ENCODE assay signal across 25 mouse cellular contexts in the genomic region with DNA sequence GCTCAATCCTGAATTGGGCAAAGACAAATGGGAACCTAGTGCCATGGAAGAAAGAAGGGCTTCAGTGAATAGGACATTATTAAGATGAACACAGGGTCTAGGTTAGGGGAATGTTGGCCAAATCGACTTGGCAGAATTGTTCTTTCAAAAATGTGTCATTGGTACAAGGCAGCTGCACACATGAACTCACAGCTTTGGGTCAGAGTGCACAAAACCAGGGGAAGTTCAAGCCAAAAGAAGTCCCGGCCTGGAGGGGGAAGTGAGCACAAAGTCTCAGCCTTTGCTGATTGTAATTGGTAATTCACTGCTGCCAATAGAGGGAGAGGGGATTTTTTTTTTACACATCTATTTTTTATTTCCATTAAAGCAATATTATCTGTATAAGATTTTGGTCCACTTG. TPM values are rescaled to one million over a fixed set of nuclear protein-coding genes. Genes with fewer than 3 reads are reported as not detected.
A peak's percentile ranks its signal among the peaks of the same experiment; 100 is the strongest.
DNase-seq lines count a peak whose midpoint lies in the region; ATAC-seq and TF ChIP-seq lines count a peak whose summit lies in the region.
"Had no signal": no experiment of that assay in that cellular context is flagged by ENCODE, and none has a peak within 500 bp of the region (broad histone marks: within the 10 kb centered on the region; RNA-seq: fewer than 3 reads in every experiment).

No protein-coding gene starts in this region.

- TF ChIP-seq POLR2A in heart, adult 2 months (IDR thresholded peaks at IDR 0.05; ENCODE audit: insufficient read depth, low read depth, low read length): no peak

- no peak overlapping the region for H3K9ac ChIP-seq in heart, adult 2 months (ENCODE audit: low read depth, low read length)
- H3K9ac ChIP-seq in forebrain, embryonic 12.5 days: no peak overlapping the region
- H3K9ac ChIP-seq: embryonic facial prominence, embryonic 13.5 days; heart, embryonic 15.5 days; hindbrain, embryonic 13.5 days; liver, embryonic 15.5 days had no signal

- H3K27ac ChIP-seq in heart, adult 2 months: no peak overlapping the region
- no peak overlapping the region for H3K27ac ChIP-seq in forebrain, embryonic 12.5 days
- H3K27ac ChIP-seq: embryonic facial prominence, embryonic 13.5 days; heart, embryonic 15.5 days; hindbrain, embryonic 13.5 days; liver, embryonic 15.5 days had no signal

- no peak for TF ChIP-seq CTCF in heart, adult 2 months (IDR thresholded peaks at IDR 0.05)

- no peaks in the 10 kb centered on the region for H3K9me3 ChIP-seq in forebrain, embryonic 12.5 days
- H3K9me3 ChIP-seq: embryonic facial prominence, embryonic 13.5 days; heart, embryonic 15.5 days; hindbrain, embryonic 13.5 days; liver, embryonic 15.5 days had no signal

- no peaks in the 10 kb centered on the region for H3K79me2 ChIP-seq in heart, adult 2 months (replicated peaks; ENCODE audit: control insufficient read depth, insufficient read depth, low read length)

- H3K36me3 ChIP-seq in heart, adult 2 months (ENCODE audit: control insufficient read depth, insufficient read depth, low read length): no peaks in the 10 kb centered on the region
- H3K36me3 ChIP-seq in splenic B cell, adult 2 months (ENCODE audit: control insufficient read depth, insufficient read depth, low read length, poor library complexity, severe bottlenecking): no peaks in the 10 kb centered on the region
- no peaks in the 10 kb centered on the region for H3K36me3 ChIP-seq in forebrain, embryonic 12.5 days (replicated peaks)
- H3K36me3 ChIP-seq: embryonic facial prominence, embryonic 13.5 days; heart, embryonic 15.5 days; hindbrain, embryonic 13.5 days; liver, embryonic 15.5 days had no signal

- peak; percentile 40 for DNase-seq in heart, adult 11 months
- no peak for DNase-seq in heart, adult 2 months
- peak; percentile 7 to 8 for DNase-seq in spleen, postnatal 36 days (ENCODE audit: low spot score in 2 of 2)
- no peak for DNase-seq in spleen, postnatal 14 days (ENCODE audit: low spot score in 2 of 2)
- DNase-seq in lung, postnatal 14 days: peak; percentile 54
- peak; percentile 14 for DNase-seq in splenic B cell, adult 2 months (ENCODE audit: low read depth, low spot score)
- DNase-seq in gastrocnemius, adult 8-10 months (ENCODE audit: low spot score in 2 of 2): no peak
- DNase-seq: adrenal gland, postnatal 36 days; cerebellum, adult 11 months; cerebellum, postnatal 14 days; embryo, embryonic 11 days; gastrocnemius, postnatal 14 days; heart, postnatal 36 days; kidney, adult 18-20 months; layer of hippocampus, adult 9-11 months; right cerebral cortex, postnatal 14 days; thymus, adult 18-20 months; thymus, postnatal 36 days had no signal

- no peaks in the 10 kb centered on the region for H3K27me3 ChIP-seq in heart, adult 2 months (ENCODE audit: control insufficient read depth, insufficient read depth, low read length)
- no peaks in the 10 kb centered on the region for H3K27me3 ChIP-seq in splenic B cell, adult 2 months (ENCODE audit: control insufficient read depth, insufficient read depth, low read length, poor library complexity, severe bottlenecking)
- no peaks in the 10 kb centered on the region for H3K27me3 ChIP-seq in forebrain, embryonic 12.5 days
- H3K27me3 ChIP-seq: heart, embryonic 15.5 days; hindbrain, embryonic 13.5 days; liver, embryonic 15.5 days had no signal

- ATAC-seq in forebrain, embryonic 12.5 days (ENCODE audit: low FRiP score): no peak
- ATAC-seq: forebrain, embryonic 14.5 days had no signal

- 39% methylated on average over 2 of the region's 2 CpGs for WGBS in heart, adult 2 months
- 37% methylated on average over 2 of the region's 2 CpGs for WGBS in forebrain, embryonic 12.5 days

- intact Hi-C loops in heart, adult 2 months (cut with DNase I): no loop called here

- TF ChIP-seq EP300 in heart, adult 2 months (IDR thresholded peaks at IDR 0.05; ENCODE audit: insufficient read depth, low read depth, low read length): no peak

- no peaks in the 10 kb centered on the region for H3K4me1 ChIP-seq in heart, adult 2 months (ENCODE audit: control insufficient read depth, insufficient read depth, low read length)
- peaks cover 29% of the 10 kb centered on the region for H3K4me1 ChIP-seq in forebrain, embryonic 12.5 days

- H3K4me2 ChIP-seq in forebrain, embryonic 12.5 days: no peak overlapping the region
- H3K4me2 ChIP-seq: embryonic facial prominence, embryonic 13.5 days; heart, embryonic 15.5 days; hindbrain, embryonic 13.5 days; liver, embryonic 15.5 days had no signal

- H3K4me3 ChIP-seq in heart, adult 2 months: no peak overlapping the region
- no peak overlapping the region for H3K4me3 ChIP-seq in forebrain, embryonic 12.5 days (replicated peaks)
- H3K4me3 ChIP-seq: embryonic facial prominence, embryonic 13.5 days; erythroblast, embryonic 14.5 days; heart, embryonic 15.5 days; hindbrain, embryonic 13.5 days; liver, embryonic 15.5 days had no signal

RNA-seq across cellular contexts. Expression of a gene that starts 57.8 kb away (rescaled TPM):
- total RNA-seq in heart, adult 2 months (2021): 10 to 100 TPM; 30.3 to 34.4 TPM
- 8.5 and 16.2 TPM in 2 replicates for polyA plus RNA-seq in heart, adult 2 months (2012; rRNA removed)
- polyA plus RNA-seq in forebrain, embryonic 12.5 days (2016; fragmentation: Nextera tagmentation; extraction: Ambion mirVana): 32.7 and 34.8 TPM in 2 replicates
- total RNA-seq in gastrocnemius, adult 8-10 months (2022): 10 to 100 TPM; 54.1 to 93.4 (median 70.7) TPM

Comparison
In these comparisons a context has a peak if more than half of its experiments do, and no peak if none do; other contexts are left out.
1. DNase-seq: peak in heart, adult 11 months (single experiment), spleen, postnatal 36 days (2 of 2), lung, postnatal 14 days (single experiment) and splenic B cell, adult 2 months (single experiment); none in heart, adult 2 months (0 of 2), spleen, postnatal 14 days (0 of 2) and gastrocnemius, adult 8-10 months (0 of 2).